Mouse (Mus musculus) liver, postnatal 0 days (tissue): ENCODE measurements around the gene Map3k13. TPM values are rescaled to one million over a fixed set of nuclear protein-coding genes. Genes with fewer than 3 reads are reported as not detected.

Experiments used
- ATAC-seq: fragments of 200-750 bp; cut with Nextera tagmentation; 2 replicates; pipeline ENCODE4 v1.8.0; 2017; ENCODE audit warnings: mild to moderate bottlenecking, moderate library complexity
- DNase-seq: peaks from one replicate; pipeline ENCODE4 v3.0.0-alpha.2; 2016
- H3K27ac ChIP-seq: fragments of 300-500 bp; sonication (generic); 2 replicates; pipeline ENCODE4 v1.5.1; 2014; ENCODE audit warnings: antibody characterized with exemption, moderate library complexity, mild to moderate bottlenecking, low read depth
- H3K27me3 ChIP-seq: fragments of 300-500 bp; sonication (generic); 2 replicates; pipeline ENCODE4 v1.6.1; 2014; ENCODE audit warnings: low read length, control low read depth, mixed read lengths; ENCODE audit not compliant: insufficient read depth
- H3K36me3 ChIP-seq: fragments of 300-500 bp; sonication (generic); replicated peaks from 2 replicates; pipeline ENCODE4 v1.6.1; 2014; ENCODE audit warnings: mild to moderate bottlenecking, control low read depth, low read length, moderate library complexity, mixed read lengths; ENCODE audit not compliant: insufficient read depth
- H3K4me1 ChIP-seq: fragments of 300-500 bp; sonication (generic); 2 replicates; pipeline ENCODE4 v1.6.1; 2014; ENCODE audit warnings: antibody characterized with exemption, mild to moderate bottlenecking, control low read depth; ENCODE audit not compliant: insufficient read depth
- H3K4me2 ChIP-seq: fragments of 300-500 bp; sonication (generic); 2 replicates; pipeline ENCODE4 v1.6.1; 2014; ENCODE audit warnings: low read depth, mild to moderate bottlenecking, low read length, moderate library complexity, mixed read lengths
- H3K4me3 ChIP-seq: fragments of 300-500 bp; sonication (generic); 2 replicates; pipeline ENCODE4 v1.5.1; 2014; ENCODE audit warnings: low read depth, low read length
- H3K9ac ChIP-seq: fragments of 300-500 bp; sonication (generic); replicated peaks from 2 replicates; pipeline ENCODE4 v1.6.1; 2014; ENCODE audit warnings: mild to moderate bottlenecking, moderate library complexity
- H3K9me3 ChIP-seq: fragments of 300-500 bp; sonication (generic); 2 replicates; pipeline ENCODE4 v1.6.1; 2016; ENCODE audit warnings: mild to moderate bottlenecking, control low read depth, low read length, mixed read lengths
- CTCF ChIP-seq: sonication (generic); IDR thresholded peaks from 2 replicates; pipeline ENCODE4 v1.5.1; 2016; ENCODE audit warnings: antibody characterized with exemption, low read depth
- EP300 ChIP-seq: IDR thresholded peaks from 2 replicates; pipeline ENCODE4 v1.6.1; 2016; ENCODE audit warnings: antibody characterized with exemption, low read depth, mild to moderate bottlenecking
- WGBS: fragments of 180-500 bp; shearing (Covaris S2); extraction: QIAGEN DNeasy Blood & Tissue Kit; methylation state at CpG from one replicate; pipeline ENCODE4 v1.1.7; 2014; ENCODE audit not compliant: insufficient replicate concordance; 5-methylcytosine and 5-hydroxymethylcytosine counted together
- polyA plus RNA-seq: library from polyadenylated mRNA; unstranded; fragments of >200 nt; fragmentation: Nextera tagmentation; extraction: Ambion mirVana; gene quantifications from 2 replicates; pipeline ENCODE4 v1.2.1, GENCODE M21; 2015

Map3k13 gene
- polyA plus RNA-seq, 1 experiment from 2014 or later, result 1.2 TPM

DNA sequence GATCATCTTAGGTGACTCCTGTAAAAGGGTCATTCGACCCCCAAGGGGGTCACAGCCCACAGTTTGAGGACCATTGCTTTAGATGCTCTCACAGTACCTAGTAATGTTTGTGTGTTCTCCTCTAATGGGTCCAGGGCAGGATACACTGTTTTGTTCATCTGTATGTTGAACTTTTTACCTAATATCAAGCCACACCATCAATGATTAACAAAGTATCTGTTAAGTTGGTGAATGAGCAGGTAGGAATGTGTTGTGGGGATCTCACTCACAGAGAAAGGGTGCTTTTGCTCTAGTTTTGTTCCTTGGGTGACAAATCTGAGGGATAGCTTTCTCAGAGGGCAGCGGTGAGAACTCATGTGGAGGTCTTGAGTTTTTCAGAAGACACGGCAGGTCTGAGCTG is 73.6 kb downstream of the Map3k13 start:
- H3K4me2 ChIP-seq, result peak overlapping the region; percentile 19; the same call in 1 of the 2 replicates
- no peak for TF ChIP-seq CTCF
- no peak for TF ChIP-seq EP300
- ATAC-seq (peak; percentile 87), DNase-seq (no peak)
- H3K9ac ChIP-seq, result no peak overlapping the region
- WGBS, result 63% methylated on average over 3 of the region's 3 CpGs
- H3K9me3 ChIP-seq, result no peaks in the 10 kb centered on the region
- H3K4me1 ChIP-seq, result peaks cover 8% of the 10 kb centered on the region; the same call in 1 of the 2 replicates
- H3K27me3 ChIP-seq, result no peaks in the 10 kb centered on the region
- no peaks in the 10 kb centered on the region for H3K36me3 ChIP-seq
- peak overlapping the region; percentile 65 for H3K27ac ChIP-seq
- no peak overlapping the region for H3K4me3 ChIP-seq

DNA sequence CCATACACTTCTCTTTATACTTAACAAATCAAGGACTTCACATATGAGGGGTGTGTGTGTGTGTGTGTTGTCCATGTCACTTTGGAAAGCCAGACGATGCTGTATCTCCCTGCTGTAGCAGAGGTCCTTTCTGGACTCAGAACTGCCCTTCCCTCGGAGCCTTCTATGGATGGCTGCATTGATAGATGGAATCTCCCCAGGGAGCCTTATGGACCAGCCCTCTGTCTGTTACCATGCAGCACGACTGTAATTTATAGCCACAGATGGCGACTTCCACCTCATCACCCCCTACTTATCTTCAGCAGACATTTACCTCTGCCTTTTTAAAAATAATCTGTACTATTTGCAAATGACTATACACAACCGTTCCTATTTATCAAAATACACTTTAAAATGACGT is 74.5 kb downstream of the Map3k13 start:
- Histone ChIP-seq H3K4me1 (peaks cover 8% of the 10 kb centered on the region; the same call in 1 of the 2 replicates), H3K4me3 (no peak overlapping the region), H3K36me3 (no peaks in the 10 kb centered on the region), H3K4me2 (no peak overlapping the region; the same call in 1 of the 2 replicates), H3K9me3 (no peaks in the 10 kb centered on the region), H3K9ac (no peak overlapping the region), H3K27me3 (no peaks in the 10 kb centered on the region), H3K27ac (peak overlapping the region; percentile 65; the same call in 1 of the 2 replicates)
- 58% methylated on average over 6 of the region's 6 CpGs for WGBS
- no peak for ATAC-seq
- TF ChIP-seq EP300, result no peak
- TF ChIP-seq CTCF, result no peak
- DNase-seq, result no peak

DNA sequence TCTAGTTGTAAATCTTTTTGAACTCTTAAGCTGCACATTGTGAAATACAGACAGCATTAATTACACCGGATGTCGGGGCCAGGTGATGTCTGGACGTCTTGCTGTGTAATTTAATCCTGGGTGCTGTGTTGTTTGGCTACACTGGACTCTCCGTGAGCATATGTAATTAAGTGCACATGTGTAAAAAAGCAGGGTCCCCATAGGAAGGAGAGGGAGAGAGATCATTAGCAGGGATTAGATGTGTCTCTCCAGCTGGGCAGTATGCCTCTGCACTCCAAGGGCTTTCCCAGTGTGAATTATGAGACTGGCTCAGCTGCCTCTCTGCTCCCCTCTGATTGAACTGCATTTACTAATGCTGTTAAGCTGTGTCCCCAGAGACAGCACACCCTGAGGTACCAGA is 75.7 kb downstream of the Map3k13 start:
- DNase-seq (no peak), ATAC-seq (no peak)
- Histone ChIP-seq H3K4me2 (no peak overlapping the region), H3K9me3 (no peaks in the 10 kb centered on the region), H3K27me3 (no peaks in the 10 kb centered on the region), H3K4me3 (no peak overlapping the region), H3K4me1 (peaks cover 8% of the 10 kb centered on the region; the same call in 1 of the 2 replicates), H3K9ac (no peak overlapping the region), H3K36me3 (no peaks in the 10 kb centered on the region), H3K27ac (no peak overlapping the region)
- 68% methylated on average over 4 of the region's 4 CpGs for WGBS
- TF ChIP-seq CTCF (no peak), EP300 (no peak)

DNA sequence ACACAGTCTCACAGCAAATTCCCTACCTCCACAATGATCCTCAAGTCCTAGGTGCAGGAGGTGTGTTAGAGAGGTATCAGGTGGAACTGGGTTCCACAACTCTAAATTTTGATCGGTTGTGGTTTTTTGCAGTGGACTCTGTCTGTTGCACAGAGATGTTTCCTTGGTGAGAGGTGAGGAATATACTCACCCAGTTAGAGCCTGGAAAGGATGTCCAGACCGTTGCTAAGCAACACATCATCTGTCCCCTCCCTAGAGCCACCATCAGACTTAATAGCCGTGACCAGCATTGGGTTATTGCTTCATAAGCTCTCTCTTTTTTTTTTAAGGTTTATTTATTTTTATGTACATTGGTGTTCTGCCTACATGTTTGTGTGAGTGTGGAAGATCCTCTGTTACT is 83.6 kb downstream of the Map3k13 start:
- 79% methylated on average over 3 of the region's 3 CpGs for WGBS

DNA sequence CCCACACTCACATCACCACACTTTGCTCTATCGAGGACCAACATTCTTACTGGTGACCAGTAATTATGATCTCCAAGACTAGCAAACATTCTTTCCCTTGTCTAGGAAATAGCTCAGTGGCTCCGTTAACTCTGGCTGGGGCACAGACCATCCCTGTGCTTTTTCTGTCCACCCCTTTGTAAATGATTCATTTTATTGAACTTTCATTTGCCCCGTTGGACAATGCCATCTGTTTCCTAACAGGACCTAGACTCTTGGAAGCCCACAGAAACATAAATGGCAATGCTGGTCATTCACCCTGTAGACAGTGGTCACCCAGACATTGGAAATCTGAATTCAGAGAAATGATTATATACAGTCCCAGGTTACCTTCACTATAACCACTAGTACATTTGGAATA is 84.7 kb downstream of the Map3k13 start:
- ATAC-seq (peak; percentile 78), DNase-seq (no peak)
- Histone ChIP-seq H3K4me1 (peaks cover 4% of the 10 kb centered on the region; the same call in 1 of the 2 replicates), H3K27ac (peak overlapping the region; percentile 7; the same call in 1 of the 2 replicates), H3K4me3 (no peak overlapping the region), H3K9ac (no peak overlapping the region), H3K36me3 (no peaks in the 10 kb centered on the region), H3K27me3 (no peaks in the 10 kb centered on the region), H3K9me3 (no peaks in the 10 kb centered on the region), H3K4me2 (no peak overlapping the region)
- TF ChIP-seq CTCF (no peak), EP300 (no peak)
- 61% methylated on average over 3 of the region's 3 CpGs for WGBS

More for the DNA sequence above, 83.6 kb downstream of the Map3k13 start:
- Histone ChIP-seq H3K4me2 (no peak overlapping the region), H3K27me3 (no peaks in the 10 kb centered on the region), H3K4me3 (no peak overlapping the region), H3K9me3 (no peaks in the 10 kb centered on the region), H3K36me3 (no peaks in the 10 kb centered on the region), H3K27ac (no peak overlapping the region), H3K4me1 (peaks cover 4% of the 10 kb centered on the region; the same call in 1 of the 2 replicates), H3K9ac (no peak overlapping the region)
- ATAC-seq (no peak), DNase-seq (no peak)
- TF ChIP-seq CTCF (no peak), EP300 (no peak)

DNA sequence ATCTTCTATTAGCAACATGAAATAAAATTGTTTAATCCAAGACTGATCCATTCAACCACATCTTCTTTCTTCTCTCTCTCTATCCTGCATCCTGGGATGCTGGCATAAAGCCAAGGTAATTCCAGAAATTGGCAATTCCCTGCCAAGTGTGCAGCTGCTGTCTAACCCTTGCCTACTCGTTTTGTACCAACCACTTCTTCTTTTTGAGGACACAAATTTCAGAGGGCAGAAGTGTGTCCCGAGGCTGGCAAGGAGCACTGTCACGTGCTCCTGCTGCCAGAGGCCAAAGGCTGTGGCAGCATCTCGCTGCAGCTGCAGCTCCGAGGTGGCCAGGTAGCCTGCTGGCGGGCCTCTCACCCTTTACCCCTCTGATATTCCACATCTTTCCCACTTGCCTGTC is 87.0 kb downstream of the Map3k13 start:
- Histone ChIP-seq H3K36me3 (no peaks in the 10 kb centered on the region), H3K9ac (no peak overlapping the region), H3K27ac (no peak overlapping the region), H3K4me3 (no peak overlapping the region), H3K4me1 (peaks cover 4% of the 10 kb centered on the region; the same call in 1 of the 2 replicates), H3K9me3 (no peaks in the 10 kb centered on the region), H3K27me3 (no peaks in the 10 kb centered on the region), H3K4me2 (no peak overlapping the region)
- no peak for DNase-seq
- no peak for TF ChIP-seq EP300
- no peak for ATAC-seq
- 31% methylated on average over 6 of the region's 6 CpGs for WGBS
